8 mouse cellular contexts compared by ENCODE assay signal in genomic region chr3:96238954-96239793, GRCm38 (mm10). TPM values are rescaled to one million over a fixed set of nuclear protein-coding genes. Genes with fewer than 3 reads are reported as not detected.
DNase-seq lines count a peak whose midpoint lies in the region; ATAC-seq and TF ChIP-seq lines count a peak whose summit lies in the region.
"Not testable (repeated sequence)": the region's sequence is repeated elsewhere in the genome, so short reads cannot be mapped to it uniquely, and the experiment has no call there.

Gene Hist2h3c2, minus strand, starts transcription at chr3:96239127.

- TF ChIP-seq POLR2A in kidney, adult 2 months (IDR thresholded peaks at IDR 0.05; ENCODE audit: low read depth, low read length); limb, embryonic 14.5 days (IDR thresholded peaks at IDR 0.05; ENCODE audit: borderline replicate concordance, extremely low read depth, insufficient read depth, insufficient read length): not testable (repeated sequence)

- not testable (repeated sequence) for H3K27me3 ChIP-seq in C2C12 (ENCODE audit: control insufficient read depth, insufficient read depth, insufficient read length); forebrain, embryonic 12.5 days; heart, embryonic 15.5 days; kidney, adult 2 months (replicated peaks; ENCODE audit: control insufficient read depth, insufficient read depth, low read length); limb, embryonic 14.5 days (ENCODE audit: control insufficient read depth, insufficient read depth, low read length); midbrain, embryonic 11.5 days (ENCODE audit: control insufficient read depth, insufficient read depth, low read length)

- DNase-seq in kidney, adult 2 months = peak; percentile 73
- DNase-seq in limb, embryonic 14.5 days (ENCODE audit: low spot score); midbrain, embryonic 11.5 days (ENCODE audit: low spot score, missing footprints): not testable (repeated sequence)
- DNase-seq in spleen, adult 12 weeks (ENCODE audit: low spot score) = peak; percentile 80

- peak within 1 kb of the TSS; percentile 79 for H3K9ac ChIP-seq in forebrain, embryonic 12.5 days
- H3K9ac ChIP-seq in heart, embryonic 15.5 days = peak within 1 kb of the TSS; percentile 65
- H3K9ac ChIP-seq in limb, embryonic 14.5 days (ENCODE audit: low read depth, low read length, severe bottlenecking) = peak within 1 kb of the TSS; percentile 66
- H3K9ac ChIP-seq in midbrain, embryonic 11.5 days (ENCODE audit: low read length) = peak within 1 kb of the TSS; percentile 91

- peak within 1 kb of the TSS; percentile 89 for H3K27ac ChIP-seq in forebrain, embryonic 12.5 days
- peak within 1 kb of the TSS; percentile 82 for H3K27ac ChIP-seq in heart, embryonic 15.5 days
- peak within 1 kb of the TSS; percentile 86 for H3K27ac ChIP-seq in kidney, adult 2 months (ENCODE audit: insufficient read depth, low read depth, low read length)
- peak within 1 kb of the TSS; percentile 68 for H3K27ac ChIP-seq in limb, embryonic 14.5 days (replicated peaks; ENCODE audit: low read depth, low read length)
- peak within 1 kb of the TSS; percentile 83 for H3K27ac ChIP-seq in midbrain, embryonic 11.5 days (ENCODE audit: low read depth, low read length)

- not testable (repeated sequence) for H3K9me3 ChIP-seq in forebrain, embryonic 12.5 days; heart, embryonic 15.5 days (replicated peaks); limb, embryonic 14.5 days (ENCODE audit: control insufficient read depth, low read length); midbrain, embryonic 11.5 days (ENCODE audit: control insufficient read depth, low read length)

- not testable (repeated sequence) for H3K79me3 ChIP-seq in C2C12 (ENCODE audit: low read depth)

- H3K4me1 ChIP-seq in forebrain, embryonic 12.5 days = peaks cover 26% of the 10 kb centered on the region
- peaks cover 30% of the 10 kb centered on the region for H3K4me1 ChIP-seq in heart, embryonic 15.5 days (replicated peaks)
- not testable (repeated sequence) for H3K4me1 ChIP-seq in kidney, adult 2 months (ENCODE audit: control insufficient read depth, insufficient read depth, low read length)
- peaks cover 15% of the 10 kb centered on the region for H3K4me1 ChIP-seq in limb, embryonic 14.5 days (ENCODE audit: control insufficient read depth, insufficient read depth, low read length)
- H3K4me1 ChIP-seq in midbrain, embryonic 11.5 days (ENCODE audit: control insufficient read depth, insufficient read depth, low read length) = peaks cover 12% of the 10 kb centered on the region

- peak within 1 kb of the TSS; percentile 68 for H3ac ChIP-seq in C2C12 (ENCODE audit: control insufficient read depth, insufficient read length, low read depth)

- peak within 1 kb of the TSS; percentile 42 for H3K4me3 ChIP-seq in C2C12 (ENCODE audit: insufficient read depth, poor library complexity, severe bottlenecking)
- peak within 1 kb of the TSS; percentile 50 for H3K4me3 ChIP-seq in forebrain, embryonic 12.5 days (replicated peaks)
- H3K4me3 ChIP-seq in heart, embryonic 15.5 days = peak within 1 kb of the TSS; percentile 55
- peak within 1 kb of the TSS; percentile 65 for H3K4me3 ChIP-seq in kidney, adult 2 months (ENCODE audit: insufficient read depth, low read depth, low read length)
- H3K4me3 ChIP-seq in limb, embryonic 14.5 days (replicated peaks; ENCODE audit: low read length) = peak within 1 kb of the TSS; percentile 41
- peak within 1 kb of the TSS; percentile 49 for H3K4me3 ChIP-seq in midbrain, embryonic 11.5 days (ENCODE audit: low read depth, low read length)

- H3K4me2 ChIP-seq in forebrain, embryonic 12.5 days = peak within 1 kb of the TSS; percentile 61
- peak within 1 kb of the TSS; percentile 65 for H3K4me2 ChIP-seq in heart, embryonic 15.5 days
- H3K4me2 ChIP-seq in limb, embryonic 14.5 days (replicated peaks; ENCODE audit: low read depth, low read length, severe bottlenecking) = peak within 1 kb of the TSS; percentile 52
- peak within 1 kb of the TSS; percentile 70 for H3K4me2 ChIP-seq in midbrain, embryonic 11.5 days

- 0% methylated on average over 21 of the region's 68 CpGs for WGBS in forebrain, embryonic 12.5 days
- 0% methylated on average over 20 of the region's 68 CpGs for WGBS in heart, embryonic 15.5 days
- 3% methylated on average over 22 of the region's 68 CpGs for WGBS in kidney, adult 2 months
- 0% methylated on average over 9 of the region's 68 CpGs for WGBS in limb, embryonic 14.5 days
- 0% methylated on average over 20 of the region's 68 CpGs for WGBS in midbrain, embryonic 11.5 days

- TF ChIP-seq CTCF in C2C12 (IDR thresholded peaks at IDR 0.05; ENCODE audit: control insufficient read depth, insufficient read depth, insufficient read length); kidney, adult 2 months (conservative IDR thresholded peaks at IDR 0.05; ENCODE audit: insufficient read depth, insufficient read length, low read depth, low read length): not testable (repeated sequence)

- not testable (repeated sequence) for H3K79me2 ChIP-seq in C2C12 (ENCODE audit: control insufficient read depth, insufficient read depth)

- ATAC-seq in cerebellum, adult (ENCODE audit: insufficient number of reproducible peaks, low FRiP score, low TSS enrichment) = peak; percentile 74
- peak; percentile 90 for ATAC-seq in forebrain, embryonic 12.5 days (ENCODE audit: low FRiP score)
- peak; percentile 87 for ATAC-seq in heart, embryonic 15.5 days (replicated peaks; ENCODE audit: insufficient number of reproducible peaks, insufficient read depth, low FRiP score, low read depth)
- peak; percentile 86 for ATAC-seq in limb, embryonic 14.5 days (ENCODE audit: low FRiP score, low read depth)
- peak; percentile 92 for ATAC-seq in midbrain, embryonic 11.5 days (ENCODE audit: low FRiP score)

- H3K36me3 ChIP-seq in C2C12 (ENCODE audit: control insufficient read depth, insufficient read depth); forebrain, embryonic 12.5 days (replicated peaks); heart, embryonic 15.5 days; kidney, adult 2 months (ENCODE audit: control insufficient read depth, insufficient read depth, low read length); limb, embryonic 14.5 days (ENCODE audit: control insufficient read depth, insufficient read depth, low read length); midbrain, embryonic 11.5 days (ENCODE audit: control insufficient read depth, insufficient read depth, low read length): not testable (repeated sequence)

RNA-seq across cellular contexts. Expression of gene Hist2h3c2, which starts in this region (rescaled TPM):
- polyA plus RNA-seq in C2C12 (2012; fragmentation: generic; extraction: Trizol) = 5.1 TPM
- polyA plus RNA-seq in forebrain, embryonic 12.5 days (2016; fragmentation: Nextera tagmentation; extraction: Ambion mirVana) = 11.6 and 17.3 TPM in 2 replicates
- polyA plus RNA-seq in heart, embryonic 15.5 days (2015; fragmentation: Nextera tagmentation; extraction: Ambion mirVana) = 3.9 and 5.1 TPM in 2 replicates
- 8.6 and 12.9 TPM in 2 replicates for polyA plus RNA-seq in kidney, adult 2 months (2012; rRNA removed)
- 74.4 and 95.3 TPM in 2 replicates for polyA plus RNA-seq in limb, embryonic 14.5 days (2012; rRNA removed)
- 8.0 and 9.3 TPM in 2 replicates for polyA plus RNA-seq in limb, embryonic 14.5 days (2014; fragmentation: Nextera tagmentation; extraction: Ambion mirVana)
- 10.6 and 13.8 TPM in 2 replicates for polyA plus RNA-seq in midbrain, embryonic 11.5 days (2014; fragmentation: Nextera tagmentation; extraction: Ambion mirVana)
